22 mouse cellular contexts compared by ENCODE assay signal in genomic region chr1:134752447-134752846, GRCm38 (mm10).
A peak's percentile ranks its signal among the peaks of the same experiment; 100 is the strongest.
DNase-seq lines count a peak whose midpoint lies in the region; ATAC-seq lines count a peak whose summit lies in the region.
"Had no signal": no experiment of that assay in that cellular context is flagged by ENCODE, and none has a peak within 500 bp of the region (broad histone marks: within the 10 kb centered on the region; RNA-seq: fewer than 3 reads in every experiment).

No protein-coding gene starts in this region.

- no peak overlapping the region for H3K4me2 ChIP-seq in heart, embryonic 13.5 days
- no peak overlapping the region for H3K4me2 ChIP-seq in lung, embryonic 16.5 days (ENCODE audit: low read depth, low read length)
- H3K4me2 ChIP-seq in intestine, embryonic 16.5 days (ENCODE audit: low read depth, low read length) = no peak overlapping the region
- H3K4me2 ChIP-seq in stomach, embryonic 15.5 days = no peak overlapping the region
- H3K4me2 ChIP-seq: neural tube, embryonic 15.5 days had no signal

- H3K4me3 ChIP-seq in heart, embryonic 13.5 days = no peak overlapping the region
- no peak overlapping the region for H3K4me3 ChIP-seq in lung, embryonic 16.5 days (ENCODE audit: low read length)
- H3K4me3 ChIP-seq in intestine, embryonic 16.5 days (ENCODE audit: low read length) = no peak overlapping the region
- H3K4me3 ChIP-seq in stomach, embryonic 15.5 days (replicated peaks) = no peak overlapping the region
- H3K4me3 ChIP-seq: limb, embryonic 10.5 days; megakaryocyte, embryonic 14.5 days; neural tube, embryonic 15.5 days had no signal

- H3K27ac ChIP-seq in heart, embryonic 13.5 days (replicated peaks) = peak overlapping the region; percentile 8; the same call in 1 of the 2 replicates
- H3K27ac ChIP-seq in lung, embryonic 16.5 days (ENCODE audit: low read length) = no peak overlapping the region
- peak overlapping the region; percentile 50 for H3K27ac ChIP-seq in intestine, embryonic 16.5 days (ENCODE audit: low read length)
- H3K27ac ChIP-seq in stomach, embryonic 15.5 days = 0 out of 2 replicates have a peak overlapping the region, but pooled peaks have one; percentile 2
- H3K27ac ChIP-seq: hindbrain, postnatal 0 days; limb, embryonic 10.5 days; neural tube, embryonic 15.5 days had no signal

- DNase-seq in heart, postnatal 36 days = no peak
- no peak for DNase-seq in lung, postnatal 4 days
- DNase-seq in neural tube, embryonic 10.5 days (ENCODE audit: extremely low spot score, low spot score) = no peak
- DNase-seq in adrenal gland, postnatal 25 days = no peak
- DNase-seq: adrenal gland, adult 2 months; cerebellum, adult 11-12 months; forebrain, postnatal 0 days; gastrocnemius, postnatal 25 days; heart, postnatal 4 days; kidney, adult 2 months; kidney, postnatal 14 days; liver, postnatal 0 days; lung, postnatal 10 days; thymus, postnatal 14 days had no signal

- peaks cover 89% of the 10 kb centered on the region for H3K4me1 ChIP-seq in heart, embryonic 13.5 days
- peaks cover 52% of the 10 kb centered on the region for H3K4me1 ChIP-seq in lung, embryonic 16.5 days (replicated peaks; ENCODE audit: control insufficient read depth, insufficient read depth, low read length)
- peaks cover 43% of the 10 kb centered on the region for H3K4me1 ChIP-seq in intestine, embryonic 16.5 days (ENCODE audit: control insufficient read depth, insufficient read depth, low read length)
- peaks cover 63% of the 10 kb centered on the region for H3K4me1 ChIP-seq in stomach, embryonic 15.5 days

- no peak for ATAC-seq in heart, embryonic 13.5 days (ENCODE audit: extremely low read depth, insufficient number of reproducible peaks, low FRiP score, low TSS enrichment)
- no peak for ATAC-seq in lung, embryonic 16.5 days (ENCODE audit: low read depth)
- ATAC-seq in intestine, embryonic 16.5 days = no peak
- no peak for ATAC-seq in stomach, embryonic 15.5 days (ENCODE audit: insufficient read depth, low FRiP score, low read depth)
- ATAC-seq: forebrain, postnatal 0 days; hindbrain, postnatal 0 days; liver, postnatal 0 days had no signal

- no peaks in the 10 kb centered on the region for H3K9me3 ChIP-seq in heart, embryonic 13.5 days
- H3K9me3 ChIP-seq in lung, embryonic 16.5 days (ENCODE audit: control insufficient read depth, low read length) = no peaks in the 10 kb centered on the region
- no peaks in the 10 kb centered on the region for H3K9me3 ChIP-seq in intestine, embryonic 16.5 days (ENCODE audit: control insufficient read depth, low read length)
- H3K9me3 ChIP-seq in stomach, embryonic 15.5 days = no peaks in the 10 kb centered on the region
- H3K9me3 ChIP-seq: limb, embryonic 10.5 days; megakaryocyte, embryonic 14.5 days; neural tube, embryonic 15.5 days had no signal

- peaks cover 14% of the 10 kb centered on the region for H3K36me3 ChIP-seq in heart, embryonic 13.5 days
- no peaks in the 10 kb centered on the region for H3K36me3 ChIP-seq in lung, embryonic 16.5 days (ENCODE audit: control insufficient read depth, insufficient read depth, low read length)
- no peaks in the 10 kb centered on the region for H3K36me3 ChIP-seq in intestine, embryonic 16.5 days (ENCODE audit: control insufficient read depth, insufficient read depth, low read length)
- no peaks in the 10 kb centered on the region; the same call in 1 of the 2 replicates for H3K36me3 ChIP-seq in stomach, embryonic 15.5 days
- H3K36me3 ChIP-seq: limb, embryonic 10.5 days; neural tube, embryonic 15.5 days had no signal

- 82% methylated on average over 5 of the region's 5 CpGs for WGBS in heart, embryonic 13.5 days
- 73% methylated on average over 5 of the region's 5 CpGs for WGBS in lung, embryonic 16.5 days
- 72% methylated on average over 5 of the region's 5 CpGs for WGBS in intestine, embryonic 16.5 days
- 80% methylated on average over 5 of the region's 5 CpGs for whole genome bisulfite sequencing in stomach, embryonic 15.5 days

- no peaks in the 10 kb centered on the region for H3K27me3 ChIP-seq in heart, embryonic 13.5 days (replicated peaks)
- H3K27me3 ChIP-seq in lung, embryonic 16.5 days (ENCODE audit: control insufficient read depth, insufficient read depth, low read depth, low read length) = no peaks in the 10 kb centered on the region
- no peaks in the 10 kb centered on the region for H3K27me3 ChIP-seq in intestine, embryonic 16.5 days (replicated peaks; ENCODE audit: control insufficient read depth, insufficient read depth, low read length)
- H3K27me3 ChIP-seq in stomach, embryonic 15.5 days (replicated peaks) = no peaks in the 10 kb centered on the region
- H3K27me3 ChIP-seq: neural tube, embryonic 15.5 days had no signal

- H3K9ac ChIP-seq in heart, embryonic 13.5 days = 0 out of 2 replicates have a peak overlapping the region, but pooled peaks have one; percentile 29
- H3K9ac ChIP-seq in lung, embryonic 16.5 days (ENCODE audit: low read length) = 0 out of 2 replicates have a peak overlapping the region, but pooled peaks have one; percentile 10
- no peak overlapping the region for H3K9ac ChIP-seq in intestine, embryonic 16.5 days (ENCODE audit: low read depth, low read length)
- no peak overlapping the region for H3K9ac ChIP-seq in stomach, embryonic 15.5 days
- H3K9ac ChIP-seq: forebrain, postnatal 0 days; liver, postnatal 0 days; neural tube, embryonic 15.5 days had no signal

- intact Hi-C loops in heart, postnatal 36 days (cut with DNase I) = no loop called here

Comparison
In these comparisons a context has a peak if more than half of its experiments do, and no peak if none do; other contexts are left out.
1. H3K9ac ChIP-seq: peak in heart, embryonic 13.5 days (single experiment) and lung, embryonic 16.5 days (single experiment); none in intestine, embryonic 16.5 days (single experiment) and stomach, embryonic 15.5 days (single experiment).